Mouse (Mus musculus) adrenal gland, adult 2 months (tissue): ENCODE measurements around the gene Gstm1. TPM values are rescaled to one million over a fixed set of nuclear protein-coding genes. Genes with fewer than 3 reads are reported as not detected.
"Not testable (repeated sequence)": the region's sequence is repeated elsewhere in the genome, so short reads cannot be mapped to it uniquely, and the experiment has no call there.

Source experiments
- DNase-seq: peaks from one replicate; pipeline ENCODE4 v3.0.0; 2021
- long read RNA-seq: library from polyadenylated mRNA; stranded (forward); transcript quantifications from one replicate; pipeline ENCODE4 v2.0.0, GENCODE M21; 2021
- polyA plus RNA-seq: library from polyadenylated mRNA; depleted of rRNA; stranded (reverse); fragments of >200 nt; gene quantifications from 2 replicates; pipeline ENCODE4 v1.2.3, GENCODE M21; 2012; rRNA removed
- total RNA-seq, 2 experiments: library from RNA; stranded (reverse); gene quantifications; 2 replicates each; pipeline ENCODE4 v1.2.3; 2021

The Gstm1 gene
- total RNA-seq (100 to 1,000 TPM; 463 to 520 TPM), polyA plus RNA-seq (1,201 and 1,446 TPM in 2 replicates)
- long read RNA-seq, transcript Gstm1-201 (8 exons, 1,289 nt) = major isoform, 323 of 346 reads
- long read RNA-seq, partial matches to known transcripts = 0 of 346 reads
- long read RNA-seq, other reads (novel, unspliced or antisense) = 21 of 346 reads

DNA sequence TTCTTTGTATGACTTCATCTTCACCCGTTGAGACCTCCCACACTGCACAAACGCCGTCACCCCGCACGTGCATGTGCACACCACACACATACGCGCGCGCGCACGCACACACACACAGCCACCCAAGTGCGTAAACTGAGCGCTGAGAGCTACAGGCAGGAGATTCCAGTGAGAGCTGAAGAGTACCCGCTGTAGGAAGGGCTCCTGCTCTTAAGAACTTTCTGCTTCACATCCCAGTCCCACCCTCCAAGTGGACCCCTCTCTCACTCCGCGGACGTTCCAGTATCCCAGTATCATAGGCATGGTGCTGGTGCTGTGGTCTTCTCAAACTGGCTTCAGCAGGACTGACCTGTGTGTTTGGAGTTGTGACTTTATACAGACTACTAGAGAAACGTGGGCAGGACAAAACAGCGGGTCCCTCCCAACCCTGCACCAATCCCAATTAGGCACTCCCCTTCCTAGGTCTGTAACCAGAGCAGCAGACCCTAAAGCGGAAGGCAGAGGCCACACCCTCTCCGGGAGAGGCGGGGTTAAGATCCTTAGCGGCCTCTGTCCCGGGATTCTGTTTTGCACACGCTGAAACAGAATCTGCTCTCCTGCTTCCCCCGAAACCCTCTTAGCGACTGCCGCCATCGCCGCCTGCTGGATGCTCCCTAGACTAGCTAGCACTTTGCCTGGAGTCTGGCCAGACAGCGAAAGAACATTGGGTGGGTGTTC, at the start of gene Gstm1:
Gene Gstm1 (minus strand): TSS at position 501 of the 717 bp plus-strand sequence.
- peak; percentile 97 for DNase-seq

- DNase-seq = no peak
Measured at GRCm38 (mm10) chr3:108067370-108067934, 49.7 kb upstream of the Gstm1 start.

- DNase-seq = peak; percentile 52
Measured at GRCm38 (mm10) chr3:108065551-108065950, 47.8 kb upstream of the Gstm1 start.

DNA sequence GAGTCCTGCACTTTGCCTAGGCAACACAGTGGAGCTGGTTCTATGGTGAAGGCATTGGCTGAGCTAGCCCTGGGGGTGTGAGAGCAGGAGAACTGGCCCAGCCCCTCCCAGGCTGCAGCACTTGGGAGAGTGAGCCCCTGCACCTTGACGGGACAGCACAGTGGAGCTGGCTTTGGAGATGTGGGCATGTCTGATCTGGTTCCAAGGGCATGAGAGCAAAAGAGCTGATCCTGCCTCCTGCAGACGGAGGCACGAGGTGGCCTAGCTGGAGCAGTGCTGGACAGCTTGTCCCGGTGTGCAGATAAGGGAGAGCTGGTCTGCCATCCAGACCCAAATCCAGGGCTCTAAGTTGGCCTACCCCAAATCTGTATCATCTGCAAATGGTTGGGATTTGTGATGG, 46.9 kb upstream of the Gstm1 start:
- DNase-seq = peak; percentile 33

DNA sequence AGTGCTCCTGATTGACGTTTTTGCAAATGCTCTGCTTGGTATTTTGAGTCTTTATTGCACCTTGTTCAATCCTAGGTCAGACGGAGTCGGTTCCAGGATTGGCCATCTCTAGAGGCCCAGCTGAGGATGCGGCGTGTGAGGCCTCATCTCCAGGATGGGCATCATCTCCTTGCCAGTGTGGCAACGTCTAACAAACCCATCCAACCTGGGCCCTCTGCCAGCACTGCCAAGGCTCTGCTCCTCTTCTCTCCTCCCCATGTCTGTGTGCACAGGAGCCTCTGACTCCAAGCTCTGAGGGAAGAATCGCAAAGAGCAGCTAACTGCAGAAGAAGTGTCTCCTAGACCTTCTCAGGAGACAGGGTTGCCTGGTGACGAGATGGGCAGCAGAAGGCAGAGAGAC, 44.9 kb upstream of the Gstm1 start:
- DNase-seq = peak; percentile 33

DNA sequence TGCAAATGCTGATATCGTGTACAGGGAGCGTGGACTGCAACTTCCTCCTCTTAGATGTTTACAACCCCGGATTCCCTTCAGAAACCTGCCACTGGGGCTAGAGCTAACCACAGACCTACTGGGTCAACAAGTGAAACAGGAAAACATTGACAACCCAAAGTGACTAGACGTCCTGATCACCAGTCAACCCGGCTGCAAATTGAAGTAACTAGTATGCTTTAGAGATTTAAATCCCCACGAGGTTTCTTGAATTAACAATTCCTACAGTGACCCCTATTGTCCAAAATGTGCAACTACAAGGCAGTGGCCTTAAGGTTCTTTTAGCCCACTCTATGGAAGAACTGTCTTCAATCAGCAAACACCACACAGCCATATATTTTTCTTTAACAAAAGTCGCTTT, 43.6 kb upstream of the Gstm1 start:
- DNase-seq = peak; percentile 39

GRCm38 (mm10) chr3:108050493-108050892, 32.7 kb upstream of the Gstm1 start:
- no peak for DNase-seq

GRCm38 (mm10) chr3:108048306-108048705, 30.5 kb upstream of the Gstm1 start:
- DNase-seq = no peak

- no peak for DNase-seq
Measured at GRCm38 (mm10) chr3:108046944-108047655, 29.3 kb upstream of the Gstm1 start.

DNA sequence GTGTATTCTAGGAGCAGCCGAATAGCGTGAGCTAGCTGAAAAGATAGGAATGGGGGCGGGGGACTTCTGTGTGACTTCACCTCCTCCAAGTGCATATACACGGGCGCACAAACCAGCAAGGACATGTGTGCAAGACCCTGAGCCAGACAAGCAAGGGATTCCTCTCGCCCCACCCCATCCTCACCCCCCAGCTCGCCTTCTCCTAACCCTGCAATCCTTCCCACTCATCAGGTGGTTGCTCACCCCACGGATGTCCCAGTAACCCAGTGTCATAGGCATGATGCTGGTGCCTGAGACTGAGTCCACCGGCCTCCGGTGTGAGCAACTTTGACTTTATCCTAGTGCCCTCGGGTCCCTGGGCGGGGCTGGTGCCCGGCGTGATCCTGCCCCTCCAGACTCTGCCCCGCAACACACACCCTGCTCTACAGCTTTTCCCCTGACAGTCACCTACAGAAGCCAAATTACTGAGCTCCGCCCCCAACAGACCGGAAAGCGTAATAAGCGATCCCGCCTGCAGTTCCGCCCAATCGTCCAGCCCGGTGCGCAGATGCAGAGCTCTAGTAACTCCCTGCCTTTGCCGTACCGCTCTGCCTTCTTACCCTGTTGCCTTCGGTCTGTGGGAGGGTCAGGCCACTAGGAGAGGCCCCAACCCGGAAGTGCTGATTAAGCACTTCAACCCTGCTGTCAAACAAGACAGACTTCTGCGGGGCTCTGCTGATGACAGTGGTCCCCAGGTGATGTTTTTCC, 26.8 kb upstream of the Gstm1 start, which contains the start of gene Gstm4:
Gene Gstm4 (minus strand): TSS at position 501 of the 747 bp plus-strand sequence.
- peak; percentile 94 for DNase-seq

DNA sequence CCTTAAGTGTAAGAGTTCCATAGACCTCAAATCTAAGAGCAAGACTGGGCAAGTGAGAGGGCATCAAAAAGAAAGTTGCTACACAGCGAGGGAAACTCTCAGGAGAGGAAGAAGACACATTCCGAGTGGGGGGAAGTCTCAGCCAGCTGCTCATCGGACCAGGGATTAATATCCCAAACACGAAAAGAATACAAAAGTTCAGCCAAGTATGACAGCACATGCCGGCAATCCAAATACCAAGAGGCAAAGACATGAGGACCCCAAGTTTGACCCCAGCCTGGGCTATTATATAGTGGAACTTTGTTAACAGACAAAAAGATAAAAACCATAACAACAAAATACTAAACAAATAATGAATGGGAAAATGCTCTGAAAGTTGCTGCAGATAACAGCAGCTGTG, 15.4 kb upstream of the Gstm1 start:
- no peak for DNase-seq

DNA sequence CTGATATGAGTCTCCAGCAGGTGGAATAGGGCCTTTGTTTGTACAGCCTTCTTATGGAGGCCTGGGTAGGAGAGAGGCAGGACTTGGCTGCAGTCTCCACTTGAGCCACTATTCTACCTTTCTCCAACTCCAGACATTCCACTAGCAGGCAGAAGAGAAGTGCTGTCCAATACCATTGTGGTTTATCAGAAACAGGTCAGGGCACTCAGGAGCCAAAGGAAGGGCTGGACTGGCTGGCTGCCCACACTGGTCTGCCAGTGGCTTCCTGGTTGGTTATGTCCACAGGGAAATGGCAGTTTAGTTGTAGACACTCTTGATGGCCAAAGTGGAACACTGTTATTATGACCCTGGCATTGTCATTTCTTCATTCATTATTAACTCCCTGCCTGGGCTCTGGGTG, 14.3 kb upstream of the Gstm1 start:
- no peak for DNase-seq

DNA sequence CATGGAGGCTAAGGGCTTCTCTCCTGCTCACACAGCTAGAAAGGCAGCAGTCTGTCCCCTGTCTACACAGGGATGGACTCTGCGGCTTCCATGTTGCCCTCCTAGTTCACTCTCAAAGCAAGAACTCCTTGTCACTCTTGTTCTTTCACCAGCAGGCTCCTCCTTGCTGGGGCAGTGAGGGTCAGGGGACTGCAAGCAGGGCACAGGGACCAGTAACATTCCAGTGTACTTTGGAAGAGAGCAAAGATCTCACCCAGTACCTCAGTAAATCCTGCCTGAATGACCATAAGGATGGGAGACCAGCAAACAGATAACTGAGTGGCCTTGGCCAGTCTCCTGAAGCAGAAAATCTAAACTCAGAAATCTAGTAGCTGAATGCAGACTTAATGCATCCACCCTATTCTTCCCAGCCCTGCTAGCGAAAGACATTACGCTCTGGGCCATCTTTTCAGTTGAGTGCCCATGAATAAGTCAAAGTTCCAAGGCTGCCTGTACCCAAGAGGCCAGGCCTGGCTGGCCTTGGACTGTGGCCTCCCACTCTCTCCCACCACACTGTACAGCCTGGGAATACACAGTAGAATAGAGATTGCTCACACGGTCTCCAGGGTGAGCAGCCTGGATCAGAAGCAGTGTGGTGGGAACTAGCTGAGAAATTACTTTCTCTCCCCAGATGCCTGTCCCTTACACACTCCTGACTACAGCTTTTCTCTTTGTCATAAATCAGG, 11.0 kb upstream of the Gstm1 start:
- DNase-seq = no peak

- DNase-seq = no peak
Measured at GRCm38 (mm10) chr3:108026597-108026996, 8.8 kb upstream of the Gstm1 start.

GRCm38 (mm10) chr3:108026049-108026448, 8.3 kb upstream of the Gstm1 start:
- DNase-seq = no peak

GRCm38 (mm10) chr3:108025318-108025717, 7.5 kb upstream of the Gstm1 start:
- peak; percentile 34 for DNase-seq

- DNase-seq = peak; percentile 34
Measured at GRCm38 (mm10) chr3:108022650-108023049, 4.9 kb upstream of the Gstm1 start.

- DNase-seq = not testable (repeated sequence)
Measured at GRCm38 (mm10) chr3:108020351-108021022, 2.7 kb upstream of the Gstm1 start.

- not testable (repeated sequence) for DNase-seq
Measured at GRCm38 (mm10) chr3:108019226-108019625, 1.5 kb upstream of the Gstm1 start.

GRCm38 (mm10) chr3:108018190-108018820, 532 bp upstream of the Gstm1 start:
- DNase-seq = no peak
